Mouse (Mus musculus) heart, postnatal 0 days (tissue): Measurements from ENCODE around the gene Bbs2. TPM values are rescaled to one million over a fixed set of nuclear protein-coding genes. Genes with fewer than 3 reads are reported as not detected.
"Not testable (repeated sequence)": the region's sequence is repeated elsewhere in the genome, so short reads cannot be mapped to it uniquely, and the experiment has no call there.

Source experiments
- ATAC-seq: fragments of 200-750 bp; cut with Nextera tagmentation; 2 replicates; pipeline ENCODE4 v1.8.0; 2017; ENCODE audit warnings: low read depth, moderate number of reproducible peaks, moderate library complexity; ENCODE audit not compliant: insufficient read depth
- DNase-seq: peaks from one replicate; pipeline ENCODE4 v3.0.0-alpha.2; 2016; ENCODE audit warnings: low spot score
- H3K27ac ChIP-seq: fragments of 300-500 bp; sonication (generic); 2 replicates; pipeline ENCODE4 v1.5.1; 2014; ENCODE audit warnings: low read depth, mild to moderate bottlenecking
- H3K27me3 ChIP-seq: fragments of 300-500 bp; sonication (generic); 2 replicates; pipeline ENCODE4 v1.6.1; 2014; ENCODE audit warnings: low read length, mixed read lengths; ENCODE audit not compliant: control insufficient read depth, insufficient read depth
- H3K36me3 ChIP-seq: fragments of 300-500 bp; sonication (generic); replicated peaks from 2 replicates; pipeline ENCODE4 v1.6.1; 2014; ENCODE audit warnings: low read length, mixed read lengths; ENCODE audit not compliant: control insufficient read depth, insufficient read depth
- H3K4me1 ChIP-seq: fragments of 300-500 bp; sonication (generic); 2 replicates; pipeline ENCODE4 v1.6.1; 2014; ENCODE audit warnings: antibody characterized with exemption; ENCODE audit not compliant: control insufficient read depth, insufficient read depth
- H3K4me2 ChIP-seq: fragments of 300-500 bp; sonication (generic); 2 replicates; pipeline ENCODE4 v1.6.1; 2014; ENCODE audit warnings: low read depth, mild to moderate bottlenecking, low read length, moderate library complexity
- H3K4me3 ChIP-seq: fragments of 300-500 bp; sonication (generic); 2 replicates; pipeline ENCODE4 v1.5.1; 2014; ENCODE audit warnings: low read depth, low read length
- H3K9ac ChIP-seq: fragments of 300-500 bp; sonication (generic); replicated peaks from 2 replicates; pipeline ENCODE4 v1.6.1; 2014; ENCODE audit warnings: low read depth, low read length, mixed read lengths
- H3K9me3 ChIP-seq: fragments of 300-500 bp; sonication (generic); replicated peaks from 2 replicates; pipeline ENCODE4 v1.6.1; 2016; ENCODE audit warnings: low read length; ENCODE audit not compliant: control insufficient read depth
- CTCF ChIP-seq: IDR thresholded peaks from 2 replicates; pipeline ENCODE4 v1.5.1; 2016; ENCODE audit warnings: antibody characterized with exemption, control low read depth, low read depth
- EP300 ChIP-seq: IDR thresholded peaks from 2 replicates; pipeline ENCODE4 v1.6.1; 2016; ENCODE audit warnings: antibody characterized with exemption, low read depth
- WGBS: fragments of 180-500 bp; shearing (Covaris S2); extraction: QIAGEN DNeasy Blood & Tissue Kit; methylation state at CpG from one replicate; pipeline ENCODE4 v1.1.7; 2014; 5-methylcytosine and 5-hydroxymethylcytosine counted together
- polyA plus RNA-seq: library from polyadenylated mRNA; unstranded; fragments of >200 nt; fragmentation: Nextera tagmentation; extraction: Ambion mirVana; gene quantifications from 2 replicates; pipeline ENCODE4 v1.2.1, GENCODE M21; 2015
- total RNA-seq: library from RNA; depleted of rRNA; stranded (reverse); fragments of >200 nt; gene quantifications from 2 replicates; pipeline ENCODE4 v1.2.3, GENCODE M21; 2014; ENCODE audit warnings: low replicate concordance; rRNA removed

The Bbs2 gene
- total and polyA plus RNA-seq, 2 experiments from 2014 or later, result 9.1 to 10.1 TPM

- peak within 1 kb of the TSS; percentile 66 for H3K9ac ChIP-seq
- no peaks in the 10 kb centered on the region for H3K27me3 ChIP-seq
- DNase-seq, result peak; percentile 98
- peak; percentile 99 for ATAC-seq
- H3K36me3 ChIP-seq, result peaks cover 8% of the 10 kb centered on the region; the same call in 1 of the 2 replicates
- under 1% methylated on average over 41 of the region's 41 CpGs for WGBS
- H3K4me3 ChIP-seq, result peak within 1 kb of the TSS; percentile 95
- peak within 1 kb of the TSS; percentile 90 for H3K4me2 ChIP-seq
- H3K9me3 ChIP-seq, result no peaks in the 10 kb centered on the region
- H3K4me1 ChIP-seq, result peaks cover 18% of the 10 kb centered on the region
- TF ChIP-seq EP300 (peak; percentile 71; the same call in 1 of the 2 replicates), CTCF (no peak)
- H3K27ac ChIP-seq, result peak within 1 kb of the TSS; percentile 82
Observed at GRCm38 (mm10) chr8:94036944-94037524, 61.7 kb downstream of the Bbs2 start, which contains the start of the genes Nudt21 and Ogfod1. TSS of gene Nudt21 (minus strand) at chr8:94037031. TSS of gene Ogfod1 (plus strand) at chr8:94037198.

- Histone ChIP-seq H3K9ac (peak overlapping the region; percentile 65), H3K4me3 (peak overlapping the region; percentile 95), H3K4me1 (peaks cover 18% of the 10 kb centered on the region), H3K27ac (peak overlapping the region; percentile 82), H3K4me2 (peak overlapping the region; percentile 61)
- under 1% methylated on average over 21 of the region's 32 CpGs for WGBS
- H3K27me3 ChIP-seq, H3K9me3 ChIP-seq, H3K36me3 ChIP-seq: not testable (repeated sequence)
- ATAC-seq (peak; percentile 82), DNase-seq (peak; percentile 75)
Observed at GRCm38 (mm10) chr8:94036541-94036940, 62.2 kb downstream of the Bbs2 start.

GRCm38 (mm10) chr8:94035200-94035599 is 63.5 kb downstream of the Bbs2 start:
- peaks cover 18% of the 10 kb centered on the region for H3K4me1 ChIP-seq
- H3K4me3 ChIP-seq, result no peak overlapping the region
- H3K4me2 ChIP-seq, result peak overlapping the region; percentile 61
- peaks cover 14% of the 10 kb centered on the region for H3K36me3 ChIP-seq
- H3K9ac ChIP-seq, result no peak overlapping the region
- ATAC-seq (no peak), DNase-seq (no peak)
- no peak overlapping the region for H3K27ac ChIP-seq
- H3K27me3 ChIP-seq, result no peaks in the 10 kb centered on the region
- H3K9me3 ChIP-seq, result no peaks in the 10 kb centered on the region
- no peak for TF ChIP-seq EP300
- no peak for TF ChIP-seq CTCF
- WGBS, result 45% methylated on average over 5 of the region's 5 CpGs

GRCm38 (mm10) chr8:94033601-94034000 is 65.1 kb downstream of the Bbs2 start:
- H3K9ac ChIP-seq, result no peak overlapping the region
- no peaks in the 10 kb centered on the region for H3K27me3 ChIP-seq
- no peaks in the 10 kb centered on the region for H3K9me3 ChIP-seq
- WGBS, result 75% methylated on average over 3 of the region's 3 CpGs
- TF ChIP-seq EP300 (no peak), CTCF (no peak)
- H3K4me3 ChIP-seq, result no peak overlapping the region
- DNase-seq (no peak), ATAC-seq (no peak)
- peaks cover 18% of the 10 kb centered on the region for H3K4me1 ChIP-seq
- H3K36me3 ChIP-seq, result peaks cover 22% of the 10 kb centered on the region
- H3K4me2 ChIP-seq, result no peak overlapping the region
- no peak overlapping the region for H3K27ac ChIP-seq

GRCm38 (mm10) chr8:94029701-94030100 is 69.0 kb downstream of the Bbs2 start:
- H3K27me3 ChIP-seq, result no peaks in the 10 kb centered on the region
- H3K4me3 ChIP-seq, result no peak overlapping the region
- H3K4me1 ChIP-seq, result peaks cover 4% of the 10 kb centered on the region; the same call in 1 of the 2 replicates
- no peak for TF ChIP-seq CTCF
- no peak for TF ChIP-seq EP300
- H3K4me2 ChIP-seq, result no peak overlapping the region
- DNase-seq (no peak), ATAC-seq (no peak)
- no peak overlapping the region for H3K27ac ChIP-seq
- H3K9ac ChIP-seq, result no peak overlapping the region
- H3K36me3 ChIP-seq, result peaks cover 59% of the 10 kb centered on the region
- WGBS, result 92% methylated on average over 9 of the region's 9 CpGs
- no peaks in the 10 kb centered on the region for H3K9me3 ChIP-seq

GRCm38 (mm10) chr8:94023916-94024315 is 74.8 kb downstream of the Bbs2 start:
- Histone ChIP-seq H3K27me3 (no peaks in the 10 kb centered on the region), H3K4me1 (no peaks in the 10 kb centered on the region), H3K36me3 (peaks cover 81% of the 10 kb centered on the region), H3K4me3 (no peak overlapping the region), H3K9ac (no peak overlapping the region), H3K4me2 (no peak overlapping the region), H3K27ac (no peak overlapping the region), H3K9me3 (no peaks in the 10 kb centered on the region)
- WGBS, result 92% methylated on average over 6 of the region's 6 CpGs
- no peak for ATAC-seq
- DNase-seq, result no peak
- TF ChIP-seq EP300 (no peak), CTCF (no peak)

Other genes with a start within 250 kb of the Bbs2 start
- gene Amfr, start 86.1 kb downstream of the Bbs2 start, total RNA-seq, result 143 and 148 TPM in 2 replicates
- gene Amfr, start 86.1 kb downstream of the Bbs2 start, polyA plus RNA-seq, result 52.8 and 57.0 TPM in 2 replicates
- gene Nudt21, start 61.9 kb downstream of the Bbs2 start, total RNA-seq, result 26.0 and 38.9 TPM in 2 replicates
- gene Nudt21, start 61.9 kb downstream of the Bbs2 start, polyA plus RNA-seq, result 56.7 and 61.5 TPM in 2 replicates
- gene Ogfod1, start 61.7 kb downstream of the Bbs2 start, total RNA-seq, result 12.9 and 19.6 TPM in 2 replicates
- gene Ogfod1, start 61.7 kb downstream of the Bbs2 start, polyA plus RNA-seq, result 5.4 and 7.1 TPM in 2 replicates
- not detected in 2 replicates for gene Mt4, start 38.3 kb upstream of the Bbs2 start, total RNA-seq
- gene Mt4, start 38.3 kb upstream of the Bbs2 start, polyA plus RNA-seq, result not detected in 2 replicates
- 145 and 217 TPM in 2 replicates for gene Mt3, start 53.7 kb upstream of the Bbs2 start, total RNA-seq
- 67.4 and 72.3 TPM in 2 replicates for gene Mt3, start 53.7 kb upstream of the Bbs2 start, polyA plus RNA-seq
- gene Mt2, start 73.7 kb upstream of the Bbs2 start, total RNA-seq, result 87.5 and 117 TPM in 2 replicates
- 65.7 and 83.0 TPM in 2 replicates for gene Mt2, start 73.7 kb upstream of the Bbs2 start, polyA plus RNA-seq
- 1,123 and 1,581 TPM in 2 replicates for gene Mt1, start 80.2 kb upstream of the Bbs2 start, total RNA-seq
- gene Mt1, start 80.2 kb upstream of the Bbs2 start, polyA plus RNA-seq, result 783 and 795 TPM in 2 replicates
- 21.9 and 71.8 TPM in 2 replicates for gene Nup93, start 115.6 kb upstream of the Bbs2 start, total RNA-seq
- gene Nup93, start 115.6 kb upstream of the Bbs2 start, polyA plus RNA-seq, result 29.8 and 31.4 TPM in 2 replicates
- gene Slc12a3, start 230.3 kb upstream of the Bbs2 start, total RNA-seq, result 0.58 TPM in 1 of 2 replicates, not detected in the other
- 0.07 and 0.14 TPM in 2 replicates for gene Slc12a3, start 230.3 kb upstream of the Bbs2 start, polyA plus RNA-seq